Mouse (Mus musculus) MEL (cell line): Measurements from ENCODE around the gene Bin2. TPM values are rescaled to one million over a fixed set of nuclear protein-coding genes. Genes with fewer than 3 reads are reported as not detected.
A peak's percentile ranks its signal among the peaks of the same experiment; 100 is the strongest.

ENCODE experiments used
- DNase-seq: peaks from one replicate; pipeline ENCODE4 v3.0.0; 2011; ENCODE audit warnings: low read depth, low spot score
- H3K27ac ChIP-seq: 2 replicates; pipeline ENCODE4 v1.5.1; 2012; ENCODE audit warnings: low read depth, mild to moderate bottlenecking, control low read depth, low read length, moderate library complexity; ENCODE audit not compliant: control insufficient read depth
- H3K27me3 ChIP-seq, 2 experiments: fragments of 150-350 bp in 1 of 2; sonication (generic) in 1 of 2; 2 replicates each; pipeline ENCODE4 v1.6.1; 2012; ENCODE audit warnings: low read length in 2 of 2, mild to moderate bottlenecking in 2 of 2, improper control_type of control experiment in 1 of 2, moderate library complexity in 1 of 2; ENCODE audit not compliant: insufficient read depth in 2 of 2, control insufficient read depth in 1 of 2
- H3K36me3 ChIP-seq, 2 experiments: 2 replicates each; pipeline ENCODE4 v1.6.1; 2012 to 2014; ENCODE audit warnings: low read length in 2 of 2, improper control_type of control experiment in 1 of 2, inconsistent platforms in 1 of 2, mild to moderate bottlenecking in 1 of 2; ENCODE audit not compliant: insufficient read depth in 2 of 2, control insufficient read depth in 1 of 2
- H3K4me1 ChIP-seq, 2 experiments: fragments of 150-350 bp in 1 of 2; sonication (generic) in 1 of 2; 2 replicates each; pipeline ENCODE4 v1.6.1; 2012; ENCODE audit warnings: low read length in 2 of 2, improper control_type of control experiment in 1 of 2, mild to moderate bottlenecking in 1 of 2; ENCODE audit not compliant: insufficient read depth in 2 of 2, control insufficient read depth in 1 of 2
- H3K4me3 ChIP-seq, 2 experiments: fragments of 150-350 bp in 1 of 2; sonication (generic) in 1 of 2; 2 replicates each; pipeline ENCODE4 v1.5.1; 2012; ENCODE audit warnings: low read depth in 2 of 2, low read length in 2 of 2, mild to moderate bottlenecking in 2 of 2, moderate library complexity in 2 of 2, control low read depth in 1 of 2, improper control_type of control experiment in 1 of 2; ENCODE audit not compliant: control insufficient read depth in 1 of 2, insufficient read depth in 1 of 2
- H3K79me2 ChIP-seq: 2 replicates; pipeline ENCODE4 v1.6.1; 2012; ENCODE audit warnings: mild to moderate bottlenecking, low read length, moderate library complexity; ENCODE audit not compliant: control insufficient read depth, poor library complexity, insufficient read depth
- H3K9ac ChIP-seq: 2 replicates; pipeline ENCODE4 v1.6.1; 2012; ENCODE audit warnings: low read depth, mild to moderate bottlenecking, control low read depth, low read length, moderate library complexity; ENCODE audit not compliant: control insufficient read depth, poor library complexity, severe bottlenecking
- H3K9me3 ChIP-seq: fragments of 150-350 bp; sonication (generic); replicated peaks from 2 replicates; pipeline ENCODE4 v1.6.1; 2012; ENCODE audit warnings: mild to moderate bottlenecking, low read length, improper control_type of control experiment, moderate library complexity; ENCODE audit not compliant: insufficient read depth
- CHD1 ChIP-seq: IDR thresholded peaks from 2 replicates; pipeline ENCODE4 v1.6.1; 2012; ENCODE audit warnings: low read depth, mild to moderate bottlenecking, inconsistent platforms, low read length, improper control_type of control experiment
- CHD2 ChIP-seq: IDR thresholded peaks from 2 replicates; pipeline ENCODE4 v1.6.1; 2011; ENCODE audit warnings: low read length, improper control_type of control experiment
- CTCF ChIP-seq, 3 experiments: IDR thresholded peaks in 2 of 3; conservative IDR thresholded peaks in 1 of 3; 2 replicates each; pipeline ENCODE4 v1.5.1; 2011 to 2012; ENCODE audit warnings: low read length in 3 of 3, low read depth in 2 of 3, mild to moderate bottlenecking in 2 of 3, improper control_type of control experiment in 1 of 3, inconsistent platforms in 1 of 3, mixed read lengths in 1 of 3, moderate library complexity in 1 of 3; ENCODE audit not compliant: control insufficient read depth in 1 of 3, insufficient read depth in 1 of 3, poor library complexity in 1 of 3, severe bottlenecking in 1 of 3
- ELF1 ChIP-seq: IDR thresholded peaks from 2 replicates; pipeline ENCODE4 v1.6.1; 2014; ENCODE audit warnings: low read depth, mild to moderate bottlenecking, inconsistent platforms, low read length, improper control_type of control experiment, moderate library complexity
- ETS1 ChIP-seq: IDR thresholded peaks from 2 replicates; pipeline ENCODE4 v1.6.1; 2012; ENCODE audit warnings: low read depth, mild to moderate bottlenecking, inconsistent platforms, low read length, improper control_type of control experiment, moderate library complexity
- KAT2A ChIP-seq: conservative IDR thresholded peaks from 2 replicates; pipeline ENCODE4 v1.6.1; 2012; ENCODE audit warnings: low read depth, low read length, improper control_type of control experiment, inconsistent platforms
- MAFK ChIP-seq: IDR thresholded peaks from 2 replicates; pipeline ENCODE4 v1.6.1; 2011; ENCODE audit warnings: low read depth, mild to moderate bottlenecking, low read length, improper control_type of control experiment, borderline replicate concordance
- MAZ ChIP-seq: IDR thresholded peaks from 2 replicates; pipeline ENCODE4 v1.6.1; 2012; ENCODE audit warnings: low read depth, mild to moderate bottlenecking, inconsistent platforms, low read length, improper control_type of control experiment
- MYB ChIP-seq: IDR thresholded peaks from 2 replicates; pipeline ENCODE4 v1.6.1; 2011; ENCODE audit warnings: mild to moderate bottlenecking, low read depth, low read length, improper control_type of control experiment
- MYC ChIP-seq: IDR thresholded peaks from 2 replicates; pipeline ENCODE4 v1.6.1; 2011; ENCODE audit warnings: low read depth, mild to moderate bottlenecking, low read length, improper control_type of control experiment, moderate library complexity
- NRF1 ChIP-seq: IDR thresholded peaks from 2 replicates; pipeline ENCODE4 v1.6.1; 2014; ENCODE audit warnings: low read depth, mild to moderate bottlenecking, inconsistent platforms, low read length, improper control_type of control experiment, moderate library complexity; ENCODE audit not compliant: poor library complexity, insufficient read depth, severe bottlenecking
- POLR2A ChIP-seq, 2 experiments: IDR thresholded peaks; 2 replicates each; pipeline ENCODE4 v1.6.1; 2011 to 2012; ENCODE audit warnings: low read length in 2 of 2, mild to moderate bottlenecking in 2 of 2, control low read depth in 1 of 2, improper control_type of control experiment in 1 of 2, low read depth in 1 of 2, moderate library complexity in 1 of 2; ENCODE audit not compliant: control insufficient read depth in 1 of 2, insufficient read depth in 1 of 2, poor library complexity in 1 of 2
- POLR2AphosphoS5 ChIP-seq: IDR thresholded peaks from 2 replicates; pipeline ENCODE4 v1.6.1; 2012; ENCODE audit warnings: low read depth, borderline replicate concordance, mild to moderate bottlenecking, inconsistent platforms, low read length, moderate library complexity, mixed read lengths
- RCOR1 ChIP-seq: IDR thresholded peaks from 2 replicates; pipeline ENCODE4 v1.6.1; 2012; ENCODE audit warnings: low read depth, mild to moderate bottlenecking, inconsistent platforms, low read length, improper control_type of control experiment
- SIN3A ChIP-seq: IDR thresholded peaks from 2 replicates; pipeline ENCODE4 v1.6.1; 2012; ENCODE audit warnings: low read length, improper control_type of control experiment, inconsistent platforms
- TCF12 ChIP-seq: IDR thresholded peaks from 2 replicates; pipeline ENCODE4 v1.6.1; 2014; ENCODE audit warnings: low read depth, mild to moderate bottlenecking, inconsistent platforms, low read length, improper control_type of control experiment, moderate library complexity
- USF1 ChIP-seq: IDR thresholded peaks from 2 replicates; pipeline ENCODE4 v1.6.1; 2014; ENCODE audit warnings: low read depth, mild to moderate bottlenecking, inconsistent platforms, low read length, improper control_type of control experiment, moderate library complexity
- USF2 ChIP-seq, 2 experiments: IDR thresholded peaks; 2 replicates each; pipeline ENCODE4 v1.6.1; 2011 to 2012; ENCODE audit warnings: improper control_type of control experiment in 2 of 2, low read length in 2 of 2, borderline replicate concordance in 1 of 2, inconsistent platforms in 1 of 2, low read depth in 1 of 2, mild to moderate bottlenecking in 1 of 2; ENCODE audit not compliant: insufficient read depth in 1 of 2
- ZC3H11A ChIP-seq: IDR thresholded peaks from 2 replicates; pipeline ENCODE4 v1.6.1; 2012; ENCODE audit warnings: low read depth, mild to moderate bottlenecking, inconsistent platforms, low read length, improper control_type of control experiment
- ZKSCAN1 ChIP-seq: IDR thresholded peaks from 2 replicates; pipeline ENCODE4 v1.6.1; 2012; ENCODE audit warnings: low read depth, mild to moderate bottlenecking, inconsistent platforms, low read length, improper control_type of control experiment, moderate library complexity
- ZMIZ1 ChIP-seq: IDR thresholded peaks from 2 replicates; pipeline ENCODE4 v1.6.1; 2012; ENCODE audit warnings: low read depth, mild to moderate bottlenecking, inconsistent platforms, low read length, improper control_type of control experiment, moderate library complexity
- polyA plus RNA-seq, 2 experiments: library from polyadenylated mRNA; stranded (reverse) in 1 of 2; unstranded in 1 of 2; fragments of >175 nt in 1 of 2; fragments of >200 nt in 1 of 2; gene quantifications; 2 replicates each; pipeline versions ENCODE4 v1.2.1 to v1.2.4; 2012; ENCODE audit warnings: low replicate concordance in 2 of 2, low read depth in 1 of 2; ENCODE audit not compliant: insufficient read length in 2 of 2, insufficient read depth in 1 of 2, missing spikeins in 1 of 2
- total RNA-seq: library from RNA; depleted of rRNA; stranded (reverse); fragments of 300-350 nt; gene quantifications from 2 replicates; pipeline ENCODE4 v1.2.3, GENCODE M21; 2012

The Bin2 gene
- total and polyA plus RNA-seq, 3 experiments: 79.9 to 128 (median 106) TPM

DNA sequence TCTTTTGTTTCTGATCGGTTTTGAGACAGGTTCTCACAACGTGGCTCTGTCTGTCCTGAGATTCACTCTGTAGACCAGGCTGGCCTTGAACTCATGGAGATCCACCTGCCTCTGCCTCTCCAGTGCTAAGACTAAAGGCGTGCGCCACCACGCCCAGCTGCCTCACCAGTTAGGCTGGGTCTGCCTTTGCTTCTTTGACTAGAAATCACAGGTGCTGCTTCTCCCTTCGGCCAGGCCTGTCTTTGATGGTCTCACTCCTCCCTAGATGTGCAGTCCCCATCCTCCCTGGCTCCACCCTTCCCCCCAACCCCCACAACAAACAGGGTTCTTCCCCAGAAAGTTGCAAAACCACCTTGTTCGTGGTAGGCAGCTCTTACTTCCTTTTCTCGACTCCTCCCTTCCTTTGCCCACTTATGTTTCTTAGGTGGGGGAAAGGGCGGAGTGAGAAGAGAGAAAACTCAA is 4.5 kb downstream of the Bin2 start (continued):
- TF ChIP-seq MAFK: no peak
- peak; percentile 36; the same call in 1 of the 2 replicates for TF ChIP-seq ETS1

DNA sequence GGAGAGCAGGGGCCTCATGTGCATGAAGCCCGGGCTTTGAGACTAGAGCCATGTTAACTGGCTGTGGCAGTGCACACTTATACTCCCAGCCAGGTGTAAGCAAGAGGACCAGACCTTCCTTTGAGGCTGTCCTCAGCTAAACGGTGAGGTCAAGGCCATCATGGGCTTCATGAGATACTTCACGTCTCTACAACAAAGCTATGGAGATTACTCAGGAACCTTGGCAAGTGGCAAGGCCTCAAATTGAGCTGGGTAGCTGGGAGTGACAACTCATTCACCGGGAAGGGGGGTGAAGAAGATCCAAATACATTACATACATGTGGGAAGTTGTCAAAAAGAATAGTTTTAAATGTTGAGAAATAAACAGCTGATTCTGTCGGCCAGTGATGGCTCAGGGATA is 8.5 kb downstream of the Bin2 start:
- Histone ChIP-seq H3K36me3 (peaks cover 12 to 26% of the 10 kb centered on the region in 2 experiments), H3K27me3 (no peaks in the 10 kb centered on the region), H3K4me1 (peaks cover 8 to 14% of the 10 kb centered on the region in 2 experiments)

DNA sequence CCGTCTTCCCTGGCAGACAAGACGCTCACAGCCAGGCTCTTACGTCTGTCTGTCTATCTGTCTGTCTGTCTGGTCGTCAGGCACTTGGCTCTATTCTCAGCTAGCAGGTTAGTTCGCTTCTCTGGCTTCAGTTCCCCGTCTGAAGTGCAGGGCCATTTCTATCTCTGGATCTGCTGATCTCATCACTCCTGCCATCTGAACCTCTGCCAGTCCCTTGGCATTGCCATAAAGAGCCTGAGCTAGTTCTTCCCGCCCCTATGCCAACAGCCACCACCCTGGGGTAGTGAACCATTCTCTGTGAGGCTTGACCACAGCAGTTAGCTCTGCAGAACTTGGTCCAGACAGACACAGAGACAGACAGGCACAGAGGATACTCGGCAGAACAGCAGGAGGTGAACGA is 9.0 kb downstream of the Bin2 start:
- Histone ChIP-seq H3K9me3 (no peaks in the 10 kb centered on the region), H3K36me3 (peaks cover 7 to 26% of the 10 kb centered on the region in 2 experiments), H3K4me1 (peaks cover 3 to 9% of the 10 kb centered on the region in 2 experiments), H3K27me3 (no peaks in the 10 kb centered on the region), H3K4me3 (no peak overlapping the region), H3K79me2 (peaks cover 9% of the 10 kb centered on the region), H3K27ac (no peak overlapping the region), H3K9ac (no peak overlapping the region)
- no peak for DNase-seq
- TF ChIP-seq POLR2A (IDR thresholded peaks at IDR 0.05; ENCODE audit: control insufficient read depth in 1 of 2, insufficient read depth in 1 of 2, low read depth in 1 of 2, low read length in 2 of 2, poor library complexity in 1 of 2) (no peak), CTCF (IDR thresholded peaks at IDR 0.05 in 2 of 3, conservative IDR thresholded peaks at IDR 0.05 in 1 of 3; ENCODE audit: control insufficient read depth in 1 of 3, insufficient read depth in 1 of 3, low read depth in 2 of 3, low read length in 3 of 3, poor library complexity in 1 of 3, severe bottlenecking in 1 of 3) (no peak), USF2 (IDR thresholded peaks at IDR 0.05; ENCODE audit: borderline replicate concordance in 1 of 2, insufficient read depth in 1 of 2, low read depth in 1 of 2, low read length in 2 of 2) (no peak), POLR2AphosphoS5 (no peak), ETS1 (no peak), RCOR1 (no peak), MAZ (no peak), MYC (no peak), ZMIZ1 (no peak), TCF12 (no peak), MYB (no peak), NRF1 (no peak), CHD1 (no peak), KAT2A (no peak)

More for the DNA sequence above, 8.5 kb downstream of the Bin2 start:
- no peak overlapping the region for H3K9ac ChIP-seq
- H3K9me3 ChIP-seq: no peaks in the 10 kb centered on the region
- no peak for DNase-seq
- no peak overlapping the region for H3K4me3 ChIP-seq
- TF ChIP-seq ZC3H11A: no peak
- TF ChIP-seq SIN3A: no peak
- TF ChIP-seq TCF12: no peak
- TF ChIP-seq USF1: no peak
- TF ChIP-seq MYB: no peak
- no peak for TF ChIP-seq POLR2A (IDR thresholded peaks at IDR 0.05; ENCODE audit: control insufficient read depth in 1 of 2, insufficient read depth in 1 of 2, low read depth in 1 of 2, low read length in 2 of 2, poor library complexity in 1 of 2)
- TF ChIP-seq CHD2: no peak
- TF ChIP-seq ELF1: no peak
- TF ChIP-seq ZKSCAN1: no peak
- H3K27ac ChIP-seq: no peak overlapping the region
- peaks cover 13% of the 10 kb centered on the region for H3K79me2 ChIP-seq
